Mouse (Mus musculus) lung, postnatal 0 days (tissue): ENCODE measurements around the gene Usp30. TPM values are rescaled to one million over a fixed set of nuclear protein-coding genes. Genes with fewer than 3 reads are reported as not detected.

Source experiments
- ATAC-seq: fragments of 200-750 bp; cut with Nextera tagmentation; 2 replicates; pipeline ENCODE4 v1.8.0; 2017; ENCODE audit warnings: moderate library complexity
- DNase-seq: peaks from one replicate; pipeline ENCODE4 v3.0.0-alpha.2; 2016; ENCODE audit warnings: low spot score
- H3K27ac ChIP-seq: fragments of 300-500 bp; sonication (generic); 2 replicates; pipeline ENCODE4 v1.5.1; 2014; ENCODE audit warnings: antibody characterized with exemption, mild to moderate bottlenecking, low read length, mixed read lengths
- H3K27me3 ChIP-seq: fragments of 300-500 bp; sonication (generic); replicated peaks from 2 replicates; pipeline ENCODE4 v1.6.1; 2014; ENCODE audit warnings: low read length, mixed read lengths; ENCODE audit not compliant: insufficient read depth
- H3K36me3 ChIP-seq: fragments of 300-500 bp; sonication (generic); 2 replicates; pipeline ENCODE4 v1.6.1; 2014; ENCODE audit warnings: low read length, mixed read lengths; ENCODE audit not compliant: insufficient read depth
- H3K4me1 ChIP-seq: fragments of 300-500 bp; sonication (generic); 2 replicates; pipeline ENCODE4 v1.6.1; 2014; ENCODE audit warnings: antibody characterized with exemption, low read depth, low read length, mixed read lengths; ENCODE audit not compliant: insufficient read depth
- H3K4me2 ChIP-seq: fragments of 300-500 bp; sonication (generic); replicated peaks from 2 replicates; pipeline ENCODE4 v1.6.1; 2014; ENCODE audit warnings: low read depth, mild to moderate bottlenecking, low read length, moderate library complexity, mixed read lengths
- H3K4me3 ChIP-seq: fragments of 300-500 bp; sonication (generic); 2 replicates; pipeline ENCODE4 v1.5.1; 2014; ENCODE audit warnings: low read depth, low read length
- H3K9ac ChIP-seq: fragments of 300-500 bp; sonication (generic); replicated peaks from 2 replicates; pipeline ENCODE4 v1.6.1; 2014; ENCODE audit warnings: low read depth, mild to moderate bottlenecking
- H3K9me3 ChIP-seq: fragments of 300-500 bp; sonication (generic); 2 replicates; pipeline ENCODE4 v1.6.1; 2016; ENCODE audit warnings: low read length, mixed read lengths
- CTCF ChIP-seq: IDR thresholded peaks from 2 replicates; pipeline ENCODE4 v1.5.1; 2016; ENCODE audit warnings: antibody characterized with exemption, mild to moderate bottlenecking
- EP300 ChIP-seq: IDR thresholded peaks from 2 replicates; pipeline ENCODE4 v1.6.1; 2016; ENCODE audit warnings: antibody characterized with exemption, mild to moderate bottlenecking, control low read depth
- WGBS: fragments of 180-500 bp; shearing (Covaris S2); extraction: QIAGEN DNeasy Blood & Tissue Kit; methylation state at CpG from one replicate; pipeline ENCODE4 v1.1.7; 2014; 5-methylcytosine and 5-hydroxymethylcytosine counted together
- polyA plus RNA-seq: library from polyadenylated mRNA; unstranded; fragments of >200 nt; fragmentation: Nextera tagmentation; extraction: Ambion mirVana; gene quantifications from 2 replicates; pipeline ENCODE4 v1.2.1, GENCODE M21; 2015

The Usp30 gene
- polyA plus RNA-seq, 1 experiment from 2014 or later: 8.7 TPM

DNA sequence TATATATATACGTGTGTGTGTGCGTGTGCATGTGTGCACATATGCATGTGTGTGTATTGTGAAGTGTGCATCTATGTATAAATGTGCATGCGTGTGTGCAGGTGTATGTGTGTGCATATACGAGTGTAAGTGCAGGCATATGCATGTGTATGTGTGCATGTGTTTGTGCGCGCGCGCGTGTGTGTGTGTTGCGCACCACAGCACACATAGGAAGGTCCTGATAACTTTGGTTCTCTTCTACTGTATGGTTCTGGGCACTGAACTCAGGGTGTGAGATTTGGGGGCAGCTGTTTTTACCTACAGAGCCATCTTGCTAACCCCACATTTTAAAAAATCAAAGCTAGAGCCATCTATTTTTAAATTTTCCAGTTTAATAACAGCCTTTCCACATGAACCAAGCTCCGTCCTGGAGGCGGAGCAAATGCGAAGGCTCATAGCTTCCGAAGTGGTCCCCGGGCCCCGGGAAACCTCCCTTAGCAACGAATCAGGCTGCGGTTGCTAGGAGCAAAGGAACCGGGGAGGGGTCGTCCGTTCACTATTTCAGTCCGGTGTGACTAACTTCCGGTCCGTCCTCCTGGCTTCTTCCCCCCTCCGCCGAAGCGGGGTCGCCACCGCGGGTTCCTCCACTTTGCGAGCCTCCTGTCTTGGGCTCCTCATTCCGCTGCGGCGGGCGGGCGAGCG, 34.6 kb downstream of the Usp30 start:
- peak overlapping the region; percentile 95 for H3K4me3 ChIP-seq
- H3K27ac ChIP-seq: peak overlapping the region; percentile 54; the same call in 1 of the 2 replicates
- peaks cover 6% of the 10 kb centered on the region for H3K4me1 ChIP-seq
- no peaks in the 10 kb centered on the region for H3K36me3 ChIP-seq
- TF ChIP-seq EP300 (no peak), CTCF (no peak; the same call in 1 of the 2 replicates)
- no peaks in the 10 kb centered on the region for H3K9me3 ChIP-seq
- DNase-seq: peak; percentile 89
- peak overlapping the region; percentile 82 for H3K9ac ChIP-seq
- H3K4me2 ChIP-seq: peak overlapping the region; percentile 76
- ATAC-seq: peak; percentile 95
- 10% methylated on average over 36 of the region's 37 CpGs for WGBS
- H3K27me3 ChIP-seq: no peaks in the 10 kb centered on the region

DNA sequence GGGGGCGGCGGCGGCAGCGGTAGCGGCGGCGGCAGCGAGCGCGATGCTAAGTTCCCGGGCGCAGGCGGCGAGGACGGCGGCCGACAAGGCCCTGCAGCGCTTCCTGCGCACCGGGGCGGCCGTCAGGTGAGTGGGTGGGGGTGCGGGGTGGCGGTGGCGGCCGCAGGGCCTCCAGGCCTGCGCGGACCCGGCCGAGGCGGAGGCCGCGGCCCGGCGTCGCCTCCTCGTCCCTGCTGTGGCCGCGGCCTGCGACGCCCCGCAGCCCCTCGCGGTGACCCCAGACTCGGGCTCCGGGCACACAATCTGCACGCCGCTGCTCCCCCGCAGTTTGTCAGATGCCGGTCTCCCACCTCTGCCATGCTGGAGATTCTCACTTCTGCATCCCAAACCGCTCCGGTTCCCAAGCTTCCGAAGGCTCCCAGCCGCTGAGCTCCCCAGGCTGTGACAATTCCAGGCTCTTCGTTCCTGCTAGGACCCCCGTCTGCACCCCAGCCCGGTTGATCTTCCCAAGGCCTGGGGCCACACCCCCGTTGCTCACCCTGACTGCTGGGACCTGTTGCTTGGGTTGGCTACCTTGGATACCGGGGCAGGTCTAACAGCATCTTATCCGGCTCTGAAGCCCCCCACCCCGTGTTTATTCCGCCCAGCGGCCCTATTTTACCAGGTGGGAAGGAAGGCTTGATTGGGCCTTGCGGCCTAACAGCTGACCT, 35.3 kb downstream of the Usp30 start:
- Histone ChIP-seq H3K9me3 (no peaks in the 10 kb centered on the region), H3K4me3 (peak overlapping the region; percentile 95), H3K4me2 (peak overlapping the region; percentile 76), H3K36me3 (peaks cover 3% of the 10 kb centered on the region; the same call in 1 of the 2 replicates), H3K27ac (peak overlapping the region; percentile 54; the same call in 1 of the 2 replicates), H3K4me1 (peaks cover 6% of the 10 kb centered on the region), H3K9ac (peak overlapping the region; percentile 82), H3K27me3 (no peaks in the 10 kb centered on the region)
- ATAC-seq (peak; percentile 79), DNase-seq (no peak)
- 3% methylated on average over 46 of the region's 64 CpGs for WGBS
- TF ChIP-seq CTCF (no peak), EP300 (no peak)

- no peak for DNase-seq
- no peak for ATAC-seq
- H3K27ac ChIP-seq: no peak overlapping the region
- TF ChIP-seq CTCF (no peak), EP300 (no peak)
- no peak overlapping the region for H3K4me2 ChIP-seq
- H3K4me1 ChIP-seq: peaks cover 6% of the 10 kb centered on the region
- H3K9ac ChIP-seq: no peak overlapping the region
- no peaks in the 10 kb centered on the region for H3K9me3 ChIP-seq
- peaks cover 16% of the 10 kb centered on the region; the same call in 1 of the 2 replicates for H3K36me3 ChIP-seq
- no peaks in the 10 kb centered on the region for H3K27me3 ChIP-seq
- WGBS: 84% methylated on average over 4 of the region's 4 CpGs
- no peak overlapping the region for H3K4me3 ChIP-seq
These were observed 36.6 kb downstream of the Usp30 start for GRCm38 (mm10) chr5:114101873-114102272.

GRCm38 (mm10) chr5:114102807-114103206, 37.5 kb downstream of the Usp30 start:
- Histone ChIP-seq H3K27me3 (no peaks in the 10 kb centered on the region), H3K36me3 (peaks cover 20% of the 10 kb centered on the region; the same call in 1 of the 2 replicates), H3K4me1 (peaks cover 6% of the 10 kb centered on the region), H3K27ac (no peak overlapping the region), H3K9ac (no peak overlapping the region), H3K9me3 (no peaks in the 10 kb centered on the region), H3K4me2 (no peak overlapping the region), H3K4me3 (no peak overlapping the region)
- no peak for DNase-seq
- TF ChIP-seq CTCF: no peak
- TF ChIP-seq EP300: no peak
- ATAC-seq: no peak
- 74% methylated on average over 1 of the region's 1 CpGs for WGBS

DNA sequence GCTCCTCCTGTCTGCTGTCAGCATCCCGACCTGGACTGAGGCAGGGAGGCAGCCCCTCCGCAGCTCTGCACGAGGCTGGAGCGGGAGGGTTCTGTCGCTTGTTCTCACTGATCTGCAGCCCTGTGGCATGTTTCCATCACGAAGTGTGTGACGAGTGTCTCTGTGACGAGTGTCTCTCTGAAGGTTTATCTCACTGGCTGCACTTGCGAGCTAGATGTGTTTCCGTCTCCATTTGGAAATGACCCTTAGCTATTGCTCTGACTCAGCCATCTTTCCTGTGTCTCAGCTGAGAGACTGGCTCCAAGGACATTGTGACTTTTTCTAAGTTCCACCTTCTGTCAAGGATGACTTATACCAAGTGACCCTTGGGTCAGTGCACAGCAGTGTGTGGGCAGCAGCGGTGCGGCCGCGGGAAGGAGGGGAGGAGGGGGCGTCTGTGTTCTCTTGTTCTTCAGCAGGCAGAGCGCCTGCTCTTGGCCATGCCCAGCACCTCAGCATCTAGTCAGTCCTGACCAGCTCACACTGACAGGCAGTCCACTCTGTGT, 41.2 kb downstream of the Usp30 start:
- TF ChIP-seq CTCF (no peak), EP300 (no peak)
- Histone ChIP-seq H3K9me3 (no peaks in the 10 kb centered on the region), H3K4me1 (no peaks in the 10 kb centered on the region), H3K4me3 (no peak overlapping the region), H3K27ac (no peak overlapping the region), H3K9ac (no peak overlapping the region), H3K36me3 (peaks cover 47% of the 10 kb centered on the region), H3K4me2 (no peak overlapping the region), H3K27me3 (no peaks in the 10 kb centered on the region)
- 71% methylated on average over 16 of the region's 16 CpGs for WGBS
- no peak for ATAC-seq
- DNase-seq: no peak

DNA sequence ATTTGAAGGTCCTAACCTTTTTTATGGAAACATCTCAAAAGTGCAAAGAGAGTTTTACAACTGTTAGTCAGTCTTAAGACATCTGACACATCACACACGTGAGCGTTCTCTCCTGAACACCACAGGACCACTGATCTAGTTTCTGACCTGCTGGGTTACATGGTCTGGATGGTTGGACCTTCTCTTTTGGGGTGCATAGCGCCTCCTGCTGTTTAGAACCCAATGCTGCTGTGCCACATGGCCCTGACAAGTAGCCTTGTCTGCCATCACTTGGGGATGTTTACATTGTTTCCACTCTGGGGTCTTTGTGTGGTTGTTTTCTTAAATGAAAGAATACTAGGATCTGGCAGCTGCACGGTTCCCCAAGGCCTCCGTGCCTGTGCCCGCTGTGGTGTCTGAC, 48.1 kb downstream of the Usp30 start:
- DNase-seq: no peak
- TF ChIP-seq EP300: no peak
- peak; percentile 25; the same call in 1 of the 2 replicates for TF ChIP-seq CTCF
- Histone ChIP-seq H3K4me1 (no peaks in the 10 kb centered on the region), H3K9ac (no peak overlapping the region), H3K9me3 (no peaks in the 10 kb centered on the region), H3K4me2 (no peak overlapping the region), H3K36me3 (peaks cover 29% of the 10 kb centered on the region), H3K27me3 (no peaks in the 10 kb centered on the region), H3K27ac (no peak overlapping the region), H3K4me3 (no peak overlapping the region)
- WGBS: 82% methylated on average over 6 of the region's 6 CpGs
- no peak for ATAC-seq
